Mouse (Mus musculus) heart, adult 2 months (tissue): ENCODE measurements around the gene Thsd7a.

Experiments
- CTCF ChIP-seq: fragments of 200-600 bp; IDR thresholded peaks from 2 replicates; pipeline ENCODE4 v1.8.1; 2022; ENCODE audit warnings: antibody characterized with exemption, mild to moderate bottlenecking, moderate library complexity
- EP300 ChIP-seq: fragments of 200-500 bp; IDR thresholded peaks from 2 replicates; pipeline ENCODE4 v1.6.1; 2011; ENCODE audit warnings: low read depth, low read length, control low read depth; ENCODE audit not compliant: insufficient read depth
- POLR2A ChIP-seq: fragments of 200-500 bp; IDR thresholded peaks from 2 replicates; pipeline ENCODE4 v1.6.1; 2011; ENCODE audit warnings: mild to moderate bottlenecking, low read depth, low read length, control low read depth; ENCODE audit not compliant: insufficient read depth

- no peak for TF ChIP-seq CTCF
- TF ChIP-seq POLR2A: no peak
- no peak for TF ChIP-seq EP300
Observed at GRCm38 (mm10) chr6:12402996-12403395, 346.2 kb downstream of the Thsd7a start.
